Mouse (Mus musculus) bone marrow macrophage, adult 2 months (primary cell): ENCODE measurements around the gene Gas2l3.

Experiments
- CTCF ChIP-seq: IDR thresholded peaks from 2 replicates; pipeline ENCODE4 v1.5.1; 2012; ENCODE audit warnings: low read depth, mild to moderate bottlenecking, low read length, moderate library complexity
- POLR2A ChIP-seq: IDR thresholded peaks from 2 replicates; pipeline ENCODE4 v1.6.1; 2012; ENCODE audit warnings: mild to moderate bottlenecking, low read depth, low read length, borderline replicate concordance

GRCm38 (mm10) chr10:89442640-89443039 lies 1.1 kb downstream of the Gas2l3 start:
- TF ChIP-seq CTCF (no peak), POLR2A (no peak)
